Mouse (Mus musculus): ENCODE results near the gene Ocln.

DNA sequence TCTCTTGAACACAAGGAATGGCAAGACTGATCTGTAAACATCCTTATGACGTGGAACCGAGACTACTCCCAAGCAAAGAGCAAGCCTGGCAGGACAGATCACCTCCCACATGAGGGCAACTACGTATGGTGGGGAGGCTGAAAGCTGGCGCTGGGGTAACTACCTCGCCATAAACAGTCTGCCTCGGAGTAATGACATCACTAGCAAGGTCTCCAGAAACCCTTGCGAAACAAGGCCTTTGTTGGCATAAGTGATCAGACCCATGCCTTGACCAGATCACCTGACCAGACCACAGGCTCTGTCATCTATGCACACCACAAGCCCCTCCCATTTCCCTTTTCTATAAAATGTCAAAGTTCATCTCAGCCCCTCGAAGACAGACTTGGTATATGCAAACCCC, 59.2 kb downstream of the Ocln start:
- TF ChIP-seq ZC3H11A (IDR thresholded peaks at IDR 0.05; ENCODE audit: borderline replicate concordance, low read depth, low read length) (no peak), ZNF384 (IDR thresholded peaks at IDR 0.05; ENCODE audit: low read depth, low read length) (no peak)

Data from ES-E14 (cell line).